Mouse (Mus musculus) cerebellum, postnatal 36 days (tissue): ENCODE results near the gene Lemd1.
A peak's percentile ranks its signal among the peaks of the same experiment; 100 is the strongest.

Experiments used
- DNase-seq, 2 experiments: peaks; one replicate each; pipeline ENCODE4 v3.0.0; 2021 to 2022; ENCODE audit warnings: mixed read lengths in 2 of 2

Gene Lemd1

GRCm38 (mm10) chr1:132296051-132296450, 104.8 kb downstream of the Lemd1 start:
- DNase-seq: no peak

DNA sequence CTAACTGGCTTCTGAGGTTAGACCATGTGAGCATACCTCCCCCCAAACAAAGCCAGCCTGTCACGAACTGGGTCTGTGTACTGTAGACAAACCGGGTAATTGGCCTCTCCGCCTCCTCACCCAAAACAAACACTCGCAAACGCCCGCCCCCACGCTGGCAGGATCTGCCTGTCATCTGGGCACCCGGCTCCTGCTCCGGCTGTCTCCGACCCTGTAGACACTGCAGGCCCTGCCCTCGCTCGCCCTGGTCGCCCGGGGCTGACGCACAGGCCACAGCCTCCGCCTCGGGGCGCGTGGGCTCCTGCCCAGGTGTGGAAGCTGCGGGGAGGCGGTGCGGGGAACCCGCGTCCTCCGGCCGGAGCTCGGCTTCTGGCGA, 107.2 kb downstream of the Lemd1 start, which contains the start of gene Klhdc8a:
TSS of gene Klhdc8a (plus strand) at position 202 of the 376 bp plus-strand sequence.
- DNase-seq: peak; percentile 76 to 81

- DNase-seq: peak; percentile 48 to 54
These were observed 107.7 kb downstream of the Lemd1 start for GRCm38 (mm10) chr1:132298801-132299464.

DNA sequence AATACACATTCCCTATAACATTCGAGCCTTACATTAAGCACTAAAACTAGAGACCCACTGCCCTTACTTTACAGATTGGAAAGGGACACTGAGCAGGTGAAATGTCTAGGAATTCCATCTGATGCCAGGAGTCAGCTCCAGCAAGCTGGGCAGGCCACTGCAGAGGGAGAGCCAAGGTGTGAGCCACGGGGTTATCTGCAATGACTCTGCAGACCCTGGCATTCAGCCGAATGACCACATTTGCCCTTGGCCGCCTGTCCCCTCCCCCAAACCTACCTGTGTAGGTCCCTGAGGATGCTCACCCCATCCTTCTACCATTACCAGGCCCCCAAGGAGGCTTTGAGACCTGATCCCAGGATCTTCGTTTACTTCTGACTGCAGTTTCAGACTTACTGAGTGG, 108.5 kb downstream of the Lemd1 start:
- peak; percentile 54 for DNase-seq

DNA sequence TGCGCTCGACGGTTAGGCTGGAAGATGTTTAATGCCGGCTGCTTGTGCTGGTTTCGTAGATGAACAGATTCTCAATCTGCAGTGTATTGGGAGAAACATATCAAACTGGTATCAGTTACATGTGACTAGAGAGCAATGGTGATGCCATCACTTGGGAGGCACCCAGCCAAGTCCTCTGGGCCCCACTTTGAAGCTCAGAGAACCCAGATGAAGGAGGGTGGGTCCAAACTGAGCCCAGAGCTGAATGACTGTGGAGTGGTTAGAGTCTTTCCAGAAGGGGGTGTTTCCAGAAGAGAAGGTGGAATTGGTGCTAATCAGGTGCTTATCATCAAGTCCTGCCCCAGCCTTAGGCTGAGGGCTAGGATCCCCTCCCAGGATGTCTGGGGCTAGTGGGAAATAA, 110.0 kb downstream of the Lemd1 start:
- DNase-seq: no peak

DNA sequence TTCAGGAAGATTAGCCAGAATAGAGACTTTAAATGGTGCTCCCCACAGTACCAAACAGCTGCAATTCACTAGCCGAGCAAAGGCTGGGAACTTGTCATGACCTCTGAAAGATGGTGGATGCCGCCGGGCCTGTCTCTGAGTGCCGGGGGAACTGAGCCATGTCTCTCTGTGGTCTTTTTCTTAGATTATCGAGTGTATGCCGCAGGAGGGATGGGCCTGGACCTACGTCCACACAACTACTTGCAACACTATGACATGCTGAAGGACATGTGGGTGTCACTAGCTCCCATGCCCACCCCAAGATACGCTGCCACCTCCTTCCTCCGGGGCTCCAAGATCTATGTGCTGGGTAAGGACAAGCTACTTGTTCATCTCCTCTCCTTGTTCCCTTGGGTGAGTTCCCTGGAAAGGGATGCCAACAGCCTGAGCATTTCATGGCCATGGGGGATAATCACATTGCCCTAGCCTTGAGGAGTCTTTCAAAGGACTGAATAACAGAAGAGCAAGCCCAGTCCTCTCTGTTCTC, 111.2 kb downstream of the Lemd1 start:
- no peak for DNase-seq

GRCm38 (mm10) chr1:132304618-132305214, 113.5 kb downstream of the Lemd1 start:
- no peak for DNase-seq

DNA sequence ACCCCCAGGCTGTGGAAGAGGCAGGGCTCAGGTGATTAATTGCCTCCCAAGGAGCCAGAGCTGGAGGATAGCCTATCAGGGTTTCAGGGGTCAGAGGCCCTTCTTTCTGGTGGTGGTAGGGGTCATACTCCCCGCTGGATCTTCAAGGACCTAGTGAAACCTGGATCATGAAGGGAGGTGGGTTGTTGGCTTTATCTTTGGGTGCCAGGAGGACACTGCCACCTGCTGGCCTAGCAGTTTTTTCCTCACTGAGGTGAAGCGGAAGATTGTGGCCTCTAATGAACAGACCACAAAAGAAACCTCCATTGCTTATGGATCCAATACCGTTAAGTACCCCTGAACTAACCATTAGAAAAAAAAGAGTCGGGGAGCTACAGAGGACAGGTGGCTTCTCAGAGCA, 114.9 kb downstream of the Lemd1 start:
- DNase-seq: peak; percentile 68 to 72

GRCm38 (mm10) chr1:132306808-132307207, 115.6 kb downstream of the Lemd1 start:
- no peak for DNase-seq

GRCm38 (mm10) chr1:132307962-132308361, 116.7 kb downstream of the Lemd1 start:
- DNase-seq: no peak

GRCm38 (mm10) chr1:132308674-132309073, 117.4 kb downstream of the Lemd1 start:
- DNase-seq: no peak
